In genomic region chr11:78401469-78401868, GRCm38 (mm10) we compare ENCODE assay signal across 27 mouse cellular contexts. TPM values are rescaled to one million over a fixed set of nuclear protein-coding genes. Genes with fewer than 3 reads are reported as not detected.
DNase-seq lines count a peak whose midpoint lies in the region; ATAC-seq and TF ChIP-seq lines count a peak whose summit lies in the region.
"Had no signal": no experiment of that assay in that cellular context is flagged by ENCODE, and none has a peak within 500 bp of the region (broad histone marks: within the 10 kb centered on the region; RNA-seq: fewer than 3 reads in every experiment).

No protein-coding gene starts in this region.

- H3K4me1 ChIP-seq in kidney, embryonic 16.5 days (ENCODE audit: insufficient read depth, low read length): peaks cover 3% of the 10 kb centered on the region
- peaks cover 23% of the 10 kb centered on the region for H3K4me1 ChIP-seq in intestine, embryonic 15.5 days (replicated peaks)
- H3K4me1 ChIP-seq in intestine, postnatal 0 days (replicated peaks; ENCODE audit: control insufficient read depth, insufficient read depth, low read length): peaks cover 6% of the 10 kb centered on the region; the same call in 1 of the 2 replicates
- H3K4me1 ChIP-seq: heart, embryonic 15.5 days had no signal

- no peak for ATAC-seq in kidney, embryonic 16.5 days (ENCODE audit: low FRiP score, low TSS enrichment)
- peak; percentile 63 for ATAC-seq in intestine, embryonic 15.5 days
- ATAC-seq in intestine, postnatal 0 days: peak; percentile 82
- ATAC-seq: activated CD4-positive, CD25-positive, alpha-beta regulatory T cell, adult 4 months; forebrain, embryonic 16.5 days; Patski had no signal

- no peaks in the 10 kb centered on the region for H3K36me3 ChIP-seq in kidney, embryonic 16.5 days (ENCODE audit: insufficient read depth, low read length)
- no peaks in the 10 kb centered on the region for H3K36me3 ChIP-seq in intestine, embryonic 15.5 days
- H3K36me3 ChIP-seq in intestine, postnatal 0 days (ENCODE audit: control insufficient read depth, insufficient read depth): no peaks in the 10 kb centered on the region; the same call in 1 of the 2 replicates
- no peaks in the 10 kb centered on the region for H3K36me3 ChIP-seq in macrophage (ENCODE audit: inconsistent target)
- H3K36me3 ChIP-seq: embryonic facial prominence, embryonic 13.5 days; forebrain, embryonic 12.5 days; heart, embryonic 15.5 days; hindbrain, embryonic 10.5 days had no signal

- no peak for TF ChIP-seq CTCF in intestine, postnatal 0 days (IDR thresholded peaks at IDR 0.05; ENCODE audit: low read depth)

- 70% methylated on average over 3 of the region's 3 CpGs for WGBS in kidney, embryonic 16.5 days
- 58% methylated on average over 3 of the region's 3 CpGs for WGBS in intestine, embryonic 15.5 days
- 42% methylated on average over 3 of the region's 3 CpGs for WGBS in intestine, postnatal 0 days
- WGBS in macrophage (ENCODE audit: missing documents): 90% methylated on average over 3 of the region's 3 CpGs

- H3K9me3 ChIP-seq in kidney, embryonic 16.5 days (ENCODE audit: low read length): no peaks in the 10 kb centered on the region
- H3K9me3 ChIP-seq in intestine, embryonic 15.5 days: no peaks in the 10 kb centered on the region
- no peaks in the 10 kb centered on the region for H3K9me3 ChIP-seq in intestine, postnatal 0 days (ENCODE audit: control insufficient read depth)
- H3K9me3 ChIP-seq: embryonic facial prominence, embryonic 13.5 days; forebrain, embryonic 12.5 days; heart, embryonic 15.5 days; hindbrain, embryonic 10.5 days had no signal

- H3K27ac ChIP-seq in kidney, embryonic 16.5 days (ENCODE audit: low read length): no peak overlapping the region
- peak overlapping the region; percentile 61 for H3K27ac ChIP-seq in intestine, embryonic 15.5 days
- peak overlapping the region; percentile 77 for H3K27ac ChIP-seq in intestine, postnatal 0 days (ENCODE audit: low read depth, low read length)
- peak overlapping the region; percentile 69; the same call in 1 of the 2 replicates for H3K27ac ChIP-seq in macrophage
- H3K27ac ChIP-seq: embryonic facial prominence, embryonic 13.5 days; forebrain, embryonic 12.5 days; heart, adult 2 months; heart, embryonic 15.5 days; hindbrain, embryonic 10.5 days had no signal

- no peaks in the 10 kb centered on the region for H3K27me3 ChIP-seq in kidney, embryonic 16.5 days (ENCODE audit: insufficient read depth, low read length)
- peaks cover 3% of the 10 kb centered on the region; the same call in 1 of the 2 replicates for H3K27me3 ChIP-seq in intestine, embryonic 15.5 days (replicated peaks)
- no peaks in the 10 kb centered on the region for H3K27me3 ChIP-seq in intestine, postnatal 0 days (replicated peaks; ENCODE audit: control insufficient read depth, insufficient read depth, low read length)
- H3K27me3 ChIP-seq: Patski had no signal

- no peak overlapping the region for H3K4me3 ChIP-seq in kidney, embryonic 16.5 days (ENCODE audit: low read length)
- no peak overlapping the region for H3K4me3 ChIP-seq in intestine, embryonic 15.5 days (replicated peaks)
- no peak overlapping the region for H3K4me3 ChIP-seq in intestine, postnatal 0 days (ENCODE audit: low read depth, low read length)
- H3K4me3 ChIP-seq in macrophage (ENCODE audit: inconsistent target): no peak overlapping the region
- H3K4me3 ChIP-seq: embryonic facial prominence, embryonic 13.5 days; forebrain, embryonic 12.5 days; heart, adult 2 months; heart, embryonic 15.5 days; hindbrain, embryonic 10.5 days had no signal

- no peaks in the 10 kb centered on the region for H3K79me2 ChIP-seq in macrophage (ENCODE audit: inconsistent target)

- H3K9ac ChIP-seq in kidney, embryonic 16.5 days (replicated peaks; ENCODE audit: low read length): no peak overlapping the region
- no peak overlapping the region for H3K9ac ChIP-seq in intestine, embryonic 15.5 days
- no peak overlapping the region for H3K9ac ChIP-seq in intestine, postnatal 0 days (ENCODE audit: low read depth, low read length)
- H3K9ac ChIP-seq: embryonic facial prominence, embryonic 13.5 days; forebrain, embryonic 12.5 days; heart, embryonic 15.5 days had no signal

- peak; percentile 59 to 79 for DNase-seq in kidney, adult 8-10 months
- DNase-seq in layer of hippocampus, adult 9-11 months: no peak
- no peak for DNase-seq in urinary bladder, adult 18-20 months (ENCODE audit: low spot score in 2 of 2)
- DNase-seq: adrenal gland, postnatal 25 days; cerebellum, adult 18-20 months; cerebellum, adult 9-11 months; cerebellum, postnatal 36 days; gastrocnemius, postnatal 14 days; heart, adult 2 months had no signal

- no peak overlapping the region for H3K4me2 ChIP-seq in kidney, embryonic 16.5 days (replicated peaks; ENCODE audit: low read depth, low read length)
- H3K4me2 ChIP-seq in intestine, embryonic 15.5 days (replicated peaks): no peak overlapping the region
- H3K4me2 ChIP-seq in intestine, postnatal 0 days (replicated peaks; ENCODE audit: low read depth): no peak overlapping the region
- H3K4me2 ChIP-seq: embryonic facial prominence, embryonic 13.5 days; forebrain, embryonic 12.5 days; heart, embryonic 11.5 days; heart, embryonic 15.5 days had no signal

RNA-seq across cellular contexts. Expression of gene Foxn1, which starts 15.1 kb away (rescaled TPM):
- 0.05 TPM in 1 of 2 replicates, not detected in the other for polyA plus RNA-seq in kidney, embryonic 16.5 days (2015; fragmentation: Nextera tagmentation; extraction: Ambion mirVana)
- polyA plus RNA-seq in intestine, embryonic 15.5 days (2015; fragmentation: Nextera tagmentation; extraction: Ambion mirVana): not detected in 2 replicates
- not detected in 2 replicates for polyA plus RNA-seq in intestine, postnatal 0 days (2015; fragmentation: Nextera tagmentation; extraction: Ambion mirVana)
- total RNA-seq in macrophage (2018; cell fraction: chromatin; rRNA removed): not detected
- not detected for total RNA-seq in macrophage (2018; cell fraction: cytosol; rRNA removed)
- total RNA-seq in macrophage (2018; cell fraction: nucleus; rRNA removed): not detected
- not detected in 3 replicates for polyA plus RNA-seq in macrophage (2018)
- total RNA-seq: CH12.LX; gastrocnemius, adult 18-20 months; gastrocnemius, postnatal 14 days; heart, adult 2 months; heart, postnatal 25 days had no signal
- polyA plus RNA-seq: activated CD4-positive, CD25-positive, alpha-beta regulatory T cell, adult 4 months; forebrain, embryonic 12.5 days; forebrain, embryonic 16.5 days; frontal cortex, adult 2 months; gonadal fat pad, adult 2 months; heart, adult 2 months; hindbrain, embryonic 10.5 days had no signal

RNA-seq across cellular contexts. Expression of gene Slc13a2, which starts 20.5 kb away (rescaled TPM):
- polyA plus RNA-seq in kidney, embryonic 16.5 days (2015; fragmentation: Nextera tagmentation; extraction: Ambion mirVana): 2.2 and 2.4 TPM in 2 replicates
- polyA plus RNA-seq in intestine, embryonic 15.5 days (2015; fragmentation: Nextera tagmentation; extraction: Ambion mirVana): 1.3 and 2.5 TPM in 2 replicates
- 31.4 and 36.6 TPM in 2 replicates for polyA plus RNA-seq in intestine, postnatal 0 days (2015; fragmentation: Nextera tagmentation; extraction: Ambion mirVana)
- under 1 TPM in 1 of 26 experiments, not detected in 25; 0.21 TPM for total RNA-seq in macrophage (2018; cell fraction: chromatin; rRNA removed)
- under 1 TPM; 0.14 to 0.66 (median 0.41) TPM for total RNA-seq in macrophage (2018; cell fraction: cytosol; rRNA removed)
- total RNA-seq in macrophage (2018; cell fraction: nucleus; rRNA removed): 1 to 10 TPM in 1 of 26 experiments, under 1 TPM in 10, not detected in 15; 0.21 to 1.2 (median 0.41) TPM
- 0.20 to 0.62 TPM (median 0.36 TPM) in 3 replicates for polyA plus RNA-seq in macrophage (2018)
- total RNA-seq: adrenal gland, adult 18-20 months; adrenal gland, postnatal 25 days; CH12.LX; gastrocnemius, adult 18-20 months; gastrocnemius, postnatal 14 days; heart, adult 2 months; heart, postnatal 25 days had no signal
- polyA plus RNA-seq: activated CD4-positive, CD25-positive, alpha-beta regulatory T cell, adult 4 months; embryonic facial prominence, embryonic 13.5 days; forebrain, embryonic 12.5 days; forebrain, embryonic 16.5 days; frontal cortex, adult 2 months; heart, embryonic 11.5 days; heart, embryonic 15.5 days; hindbrain, embryonic 10.5 days had no signal

RNA-seq across cellular contexts. Expression of gene Unc119, which starts 58.2 kb away (rescaled TPM):
- 39.4 and 42.3 TPM in 2 replicates for polyA plus RNA-seq in kidney, embryonic 16.5 days (2015; fragmentation: Nextera tagmentation; extraction: Ambion mirVana)
- 33.5 and 34.6 TPM in 2 replicates for polyA plus RNA-seq in intestine, embryonic 15.5 days (2015; fragmentation: Nextera tagmentation; extraction: Ambion mirVana)
- polyA plus RNA-seq in intestine, postnatal 0 days (2015; fragmentation: Nextera tagmentation; extraction: Ambion mirVana): 26.9 and 28.4 TPM in 2 replicates
- 10 to 100 TPM in 14 of 26 experiments, 1 to 10 TPM in 12; 1.3 to 27.1 (median 10.6) TPM for total RNA-seq in macrophage (2018; cell fraction: chromatin; rRNA removed)
- total RNA-seq in macrophage (2018; cell fraction: cytosol; rRNA removed): 10 to 100 TPM; 16.6 to 35.4 (median 28.4) TPM
- total RNA-seq in macrophage (2018; cell fraction: nucleus; rRNA removed): 10 to 100 TPM in 13 of 26 experiments, 1 to 10 TPM in 13; 6.1 to 44.2 (median 10.0) TPM
- polyA plus RNA-seq in macrophage (2018): 21.6 to 57.5 TPM (median 31.3 TPM) in 3 replicates

Comparison
In these comparisons a context has a peak if more than half of its experiments do, and no peak if none do; other contexts are left out.
1. DNase-seq: peak in kidney, adult 8-10 months (2 of 2); none in layer of hippocampus, adult 9-11 months (single experiment) and urinary bladder, adult 18-20 months (0 of 2).